Mouse (Mus musculus): ENCODE data around the gene Gatc. TPM values are rescaled to one million over a fixed set of nuclear protein-coding genes. Genes with fewer than 3 reads are reported as not detected.

Gene Gatc
- polyA plus RNA-seq, 2 experiments = 23.7 to 29.6 TPM

- Histone ChIP-seq H3K4me3 (replicated peaks; ENCODE audit: low read length) (peak overlapping the region; percentile 91), H3K27me3 (ENCODE audit: control insufficient read depth, insufficient read depth, low read length) (no peaks in the 10 kb centered on the region), H3K4me2 (replicated peaks; ENCODE audit: low read depth, low read length, severe bottlenecking) (peak overlapping the region; percentile 76), H3K9me3 (ENCODE audit: control insufficient read depth, low read length) (no peaks in the 10 kb centered on the region), H3K9ac (ENCODE audit: low read depth, low read length, severe bottlenecking) (peak overlapping the region; percentile 88), H3K27ac (replicated peaks; ENCODE audit: low read depth, low read length) (peak overlapping the region; percentile 89), H3K4me1 (ENCODE audit: control insufficient read depth, insufficient read depth, low read length) (peaks cover 12% of the 10 kb centered on the region; the same call in 1 of the 2 replicates), H3K36me3 (ENCODE audit: control insufficient read depth, insufficient read depth, low read length) (peaks cover 43% of the 10 kb centered on the region)
- DNase-seq (ENCODE audit: low spot score) (peak; percentile 76), ATAC-seq (ENCODE audit: low FRiP score, low read depth) (no peak; the same call in 1 of the 2 replicates)
- no peak for TF ChIP-seq POLR2A (IDR thresholded peaks at IDR 0.05; ENCODE audit: borderline replicate concordance, extremely low read depth, insufficient read depth, insufficient read length)
- WGBS = under 1% methylated on average over 40 of the region's 46 CpGs
Observed at GRCm38 (mm10) chr5:115300035-115300744, 40.8 kb downstream of the Gatc start.

DNA sequence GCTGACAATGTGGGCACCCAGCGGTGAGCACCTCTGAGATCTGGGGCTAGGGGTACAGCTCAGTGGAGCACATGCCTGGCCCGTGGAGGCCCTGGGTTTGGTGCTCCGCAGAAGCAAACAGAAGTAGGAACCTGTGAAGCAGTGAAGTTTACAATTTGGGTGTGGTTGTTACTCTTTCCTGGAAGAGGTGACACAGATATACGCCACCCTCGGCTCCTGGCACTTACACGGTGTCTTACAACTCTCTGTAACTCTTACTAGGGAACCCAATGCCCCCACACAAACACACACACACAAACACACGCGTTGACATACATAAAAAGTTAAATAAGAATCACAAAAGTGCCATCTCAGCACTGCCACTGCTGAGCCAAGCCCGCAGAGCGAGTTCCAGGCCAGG, 44.6 kb downstream of the Gatc start:
- 85% methylated on average over 10 of the region's 10 CpGs for WGBS
- Histone ChIP-seq H3K27me3 (ENCODE audit: control insufficient read depth, insufficient read depth, low read length) (no peaks in the 10 kb centered on the region), H3K27ac (replicated peaks; ENCODE audit: low read depth, low read length) (no peak overlapping the region), H3K4me1 (ENCODE audit: control insufficient read depth, insufficient read depth, low read length) (peaks cover 9% of the 10 kb centered on the region; the same call in 1 of the 2 replicates), H3K9me3 (ENCODE audit: control insufficient read depth, low read length) (no peaks in the 10 kb centered on the region), H3K9ac (ENCODE audit: low read depth, low read length, severe bottlenecking) (no peak overlapping the region), H3K4me3 (replicated peaks; ENCODE audit: low read length) (no peak overlapping the region), H3K4me2 (replicated peaks; ENCODE audit: low read depth, low read length, severe bottlenecking) (no peak overlapping the region), H3K36me3 (ENCODE audit: control insufficient read depth, insufficient read depth, low read length) (peaks cover 61% of the 10 kb centered on the region)
- TF ChIP-seq POLR2A (IDR thresholded peaks at IDR 0.05; ENCODE audit: borderline replicate concordance, extremely low read depth, insufficient read depth, insufficient read length) = no peak
- no peak for DNase-seq (ENCODE audit: low spot score)
- no peak for ATAC-seq (ENCODE audit: low FRiP score, low read depth)

GRCm38 (mm10) chr5:115294173-115294572, 46.8 kb downstream of the Gatc start:
- Histone ChIP-seq H3K4me3 (replicated peaks; ENCODE audit: low read length) (no peak overlapping the region), H3K27ac (replicated peaks; ENCODE audit: low read depth, low read length) (no peak overlapping the region), H3K4me2 (replicated peaks; ENCODE audit: low read depth, low read length, severe bottlenecking) (no peak overlapping the region), H3K4me1 (ENCODE audit: control insufficient read depth, insufficient read depth, low read length) (peaks cover 6% of the 10 kb centered on the region; the same call in 1 of the 2 replicates), H3K36me3 (ENCODE audit: control insufficient read depth, insufficient read depth, low read length) (peaks cover 68% of the 10 kb centered on the region), H3K27me3 (ENCODE audit: control insufficient read depth, insufficient read depth, low read length) (no peaks in the 10 kb centered on the region), H3K9me3 (ENCODE audit: control insufficient read depth, low read length) (no peaks in the 10 kb centered on the region), H3K9ac (ENCODE audit: low read depth, low read length, severe bottlenecking) (no peak overlapping the region)
- no peak for TF ChIP-seq POLR2A (IDR thresholded peaks at IDR 0.05; ENCODE audit: borderline replicate concordance, extremely low read depth, insufficient read depth, insufficient read length)
- no peak for ATAC-seq (ENCODE audit: low FRiP score, low read depth)
- DNase-seq (ENCODE audit: low spot score) = no peak
- WGBS = 88% methylated on average over 8 of the region's 8 CpGs

DNA sequence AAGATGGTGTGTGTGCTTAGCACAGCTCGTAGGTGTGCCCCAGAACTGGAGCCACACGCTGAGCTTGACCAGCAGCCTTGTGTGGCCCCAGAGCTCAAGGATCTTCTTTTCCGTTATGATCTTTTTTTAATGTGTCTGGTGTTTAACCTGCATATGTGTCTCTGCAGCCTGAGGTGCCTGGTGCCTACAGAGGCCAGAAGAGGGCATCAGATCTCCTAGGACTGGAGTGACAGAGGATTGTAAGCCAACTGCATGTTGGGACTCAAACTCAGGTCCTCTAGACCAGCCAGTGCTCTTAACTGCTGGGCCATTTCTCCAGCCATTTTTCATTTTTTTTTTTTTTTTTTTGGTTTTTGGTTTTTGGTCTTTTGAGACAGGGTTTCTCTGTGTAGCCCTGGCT, 56.2 kb downstream of the Gatc start:
- H3K4me2 ChIP-seq (replicated peaks; ENCODE audit: low read depth, low read length, severe bottlenecking) = no peak overlapping the region
- H3K36me3 ChIP-seq (ENCODE audit: control insufficient read depth, insufficient read depth, low read length) = peaks cover 42% of the 10 kb centered on the region

More for the DNA sequence above, 56.2 kb downstream of the Gatc start:
- WGBS = 93% methylated on average over 3 of the region's 3 CpGs
- no peak for DNase-seq (ENCODE audit: low spot score)
- no peaks in the 10 kb centered on the region for H3K27me3 ChIP-seq (ENCODE audit: control insufficient read depth, insufficient read depth, low read length)
- no peak overlapping the region for H3K27ac ChIP-seq (replicated peaks; ENCODE audit: low read depth, low read length)
- H3K4me1 ChIP-seq (ENCODE audit: control insufficient read depth, insufficient read depth, low read length) = peaks cover 5% of the 10 kb centered on the region; the same call in 1 of the 2 replicates
- no peak overlapping the region for H3K9ac ChIP-seq (ENCODE audit: low read depth, low read length, severe bottlenecking)
- H3K4me3 ChIP-seq (replicated peaks; ENCODE audit: low read length) = no peak overlapping the region
- no peak for TF ChIP-seq POLR2A (IDR thresholded peaks at IDR 0.05; ENCODE audit: borderline replicate concordance, extremely low read depth, insufficient read depth, insufficient read length)
- no peaks in the 10 kb centered on the region for H3K9me3 ChIP-seq (ENCODE audit: control insufficient read depth, low read length)
- ATAC-seq (ENCODE audit: low FRiP score, low read depth) = no peak

Other genes with a start within 250 kb of the Gatc start
- gene Gm10401, start 242.9 kb downstream of the Gatc start, polyA plus RNA-seq (2012; rRNA removed) = not detected in 2 replicates
- gene Gm10401, start 242.9 kb downstream of the Gatc start, polyA plus RNA-seq (2014; fragmentation: Nextera tagmentation; extraction: Ambion mirVana) = 58.2 and 63.5 TPM in 2 replicates
- 50.5 and 59.8 TPM in 2 replicates for gene Acads, start 221.8 kb downstream of the Gatc start, polyA plus RNA-seq (2012; rRNA removed)
- gene Acads, start 221.8 kb downstream of the Gatc start, polyA plus RNA-seq (2014; fragmentation: Nextera tagmentation; extraction: Ambion mirVana) = 27.6 and 30.9 TPM in 2 replicates
- 44.3 and 53.9 TPM in 2 replicates for gene Unc119b, start 206.2 kb downstream of the Gatc start, polyA plus RNA-seq (2012; rRNA removed)
- gene Unc119b, start 206.2 kb downstream of the Gatc start, polyA plus RNA-seq (2014; fragmentation: Nextera tagmentation; extraction: Ambion mirVana) = 38.4 and 41.1 TPM in 2 replicates
- 182 and 215 TPM in 2 replicates for gene Mlec, start 183.0 kb downstream of the Gatc start, polyA plus RNA-seq (2012; rRNA removed)
- gene Mlec, start 183.0 kb downstream of the Gatc start, polyA plus RNA-seq (2014; fragmentation: Nextera tagmentation; extraction: Ambion mirVana) = 73.7 and 77.8 TPM in 2 replicates
- 3.1 and 4.7 TPM in 2 replicates for gene Cabp1, start 146.8 kb downstream of the Gatc start, polyA plus RNA-seq (2012; rRNA removed)
- gene Cabp1, start 146.8 kb downstream of the Gatc start, polyA plus RNA-seq (2014; fragmentation: Nextera tagmentation; extraction: Ambion mirVana) = 1.2 and 1.5 TPM in 2 replicates
- gene Pop5, start 105.3 kb downstream of the Gatc start, polyA plus RNA-seq (2012; rRNA removed) = 51.6 and 61.7 TPM in 2 replicates
- gene Pop5, start 105.3 kb downstream of the Gatc start, polyA plus RNA-seq (2014; fragmentation: Nextera tagmentation; extraction: Ambion mirVana) = 90.3 and 107 TPM in 2 replicates
- gene Rnf10, start 68.3 kb downstream of the Gatc start, polyA plus RNA-seq (2012; rRNA removed) = 163 and 180 TPM in 2 replicates
- gene Rnf10, start 68.3 kb downstream of the Gatc start, polyA plus RNA-seq (2014; fragmentation: Nextera tagmentation; extraction: Ambion mirVana) = 86.7 and 95.6 TPM in 2 replicates
- 11.5 and 13.7 TPM in 2 replicates for gene Coq5, start 61.5 kb downstream of the Gatc start, polyA plus RNA-seq (2012; rRNA removed)
- 38.5 and 39.9 TPM in 2 replicates for gene Coq5, start 61.5 kb downstream of the Gatc start, polyA plus RNA-seq (2014; fragmentation: Nextera tagmentation; extraction: Ambion mirVana)
- 503 and 1,052 TPM in 2 replicates for gene Dynll1, start 40.2 kb downstream of the Gatc start, polyA plus RNA-seq (2012; rRNA removed)
- gene Dynll1, start 40.2 kb downstream of the Gatc start, polyA plus RNA-seq (2014; fragmentation: Nextera tagmentation; extraction: Ambion mirVana) = 1,814 and 1,833 TPM in 2 replicates
- 132 and 137 TPM in 2 replicates for gene Srsf9, start 14.0 kb downstream of the Gatc start, polyA plus RNA-seq (2012; rRNA removed)
- 252 and 271 TPM in 2 replicates for gene Srsf9, start 14.0 kb downstream of the Gatc start, polyA plus RNA-seq (2014; fragmentation: Nextera tagmentation; extraction: Ambion mirVana)
- gene Triap1, start within 50 bp of the Gatc start, polyA plus RNA-seq (2012; rRNA removed) = 27.6 and 28.7 TPM in 2 replicates
- 61.7 and 62.2 TPM in 2 replicates for gene Triap1, start within 50 bp of the Gatc start, polyA plus RNA-seq (2014; fragmentation: Nextera tagmentation; extraction: Ambion mirVana)
- 902 and 1,086 TPM in 2 replicates for gene Cox6a1, start 7.8 kb upstream of the Gatc start, polyA plus RNA-seq (2012; rRNA removed)
- 766 and 836 TPM in 2 replicates for gene Cox6a1, start 7.8 kb upstream of the Gatc start, polyA plus RNA-seq (2014; fragmentation: Nextera tagmentation; extraction: Ambion mirVana)
- gene Msi1, start 88.4 kb upstream of the Gatc start, polyA plus RNA-seq (2012; rRNA removed) = 40.6 and 51.6 TPM in 2 replicates
- gene Msi1, start 88.4 kb upstream of the Gatc start, polyA plus RNA-seq (2014; fragmentation: Nextera tagmentation; extraction: Ambion mirVana) = 15.5 and 18.0 TPM in 2 replicates
- not detected in 2 replicates for gene Pla2g1b, start 125.1 kb upstream of the Gatc start, polyA plus RNA-seq (2012; rRNA removed)
- gene Pla2g1b, start 125.1 kb upstream of the Gatc start, polyA plus RNA-seq (2014; fragmentation: Nextera tagmentation; extraction: Ambion mirVana) = not detected in 2 replicates
- gene Sirt4, start 143.5 kb upstream of the Gatc start, polyA plus RNA-seq (2012; rRNA removed) = 69.2 and 82.4 TPM in 2 replicates
- 20.4 and 24.1 TPM in 2 replicates for gene Sirt4, start 143.5 kb upstream of the Gatc start, polyA plus RNA-seq (2014; fragmentation: Nextera tagmentation; extraction: Ambion mirVana)
- gene Pxn, start 165.5 kb upstream of the Gatc start, polyA plus RNA-seq (2012; rRNA removed) = 119 and 145 TPM in 2 replicates
- gene Pxn, start 165.5 kb upstream of the Gatc start, polyA plus RNA-seq (2014; fragmentation: Nextera tagmentation; extraction: Ambion mirVana) = 25.0 and 26.3 TPM in 2 replicates
- gene Rplp0, start 218.3 kb upstream of the Gatc start, polyA plus RNA-seq (2012; rRNA removed) = 3,411 and 4,152 TPM in 2 replicates
- 2,030 and 2,068 TPM in 2 replicates for gene Rplp0, start 218.3 kb upstream of the Gatc start, polyA plus RNA-seq (2014; fragmentation: Nextera tagmentation; extraction: Ambion mirVana)
- gene Gcn1l1, start 224.1 kb upstream of the Gatc start, polyA plus RNA-seq (2012; rRNA removed) = 47.0 and 59.2 TPM in 2 replicates
- gene Gcn1l1, start 224.1 kb upstream of the Gatc start, polyA plus RNA-seq (2014; fragmentation: Nextera tagmentation; extraction: Ambion mirVana) = 42.8 and 49.7 TPM in 2 replicates